Mouse (Mus musculus) cerebellum, postnatal 14 days (tissue): ENCODE measurements around the gene Coq10a.
"Not testable (repeated sequence)": the region's sequence is repeated elsewhere in the genome, so short reads cannot be mapped to it uniquely, and the experiment has no call there.

Experiments used
- DNase-seq, 2 experiments: peaks; one replicate each; pipeline ENCODE4 v3.0.0; 2021; ENCODE audit warnings: mixed read lengths in 2 of 2

Gene Coq10a

GRCm38 (mm10) chr10:128340257-128340656 is 28.5 kb downstream of the Coq10a start:
- DNase-seq: no peak

- DNase-seq: no peak
These were observed 29.8 kb downstream of the Coq10a start for GRCm38 (mm10) chr10:128338948-128339347.

DNA sequence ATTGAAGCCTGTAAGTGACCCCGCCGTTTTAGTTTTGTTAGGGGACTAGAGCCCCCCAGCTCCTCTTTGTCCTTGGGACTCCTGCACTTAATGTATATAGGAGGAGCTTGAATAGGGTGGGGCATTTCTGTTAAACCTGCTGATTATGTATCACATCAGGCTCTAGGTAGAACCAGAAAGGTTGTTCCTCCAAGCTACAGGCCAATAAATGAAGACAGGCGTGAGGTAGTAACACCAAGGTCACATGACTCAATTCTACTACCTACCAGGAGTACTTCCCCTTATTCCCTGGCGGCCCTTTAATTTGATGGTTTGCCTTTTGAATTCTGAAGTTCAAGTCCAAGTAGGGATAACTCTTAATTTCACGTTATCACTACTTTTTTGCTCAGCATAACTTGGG is 30.4 kb downstream of the Coq10a start:
- DNase-seq: no peak

- DNase-seq: peak; percentile 98 to 99
These were observed 31.3 kb downstream of the Coq10a start, which contains the start of gene Cs for GRCm38 (mm10) chr10:128337306-128338181. Gene Cs (plus strand): TSS chr10:128337734.

GRCm38 (mm10) chr10:128336597-128336996 is 32.2 kb downstream of the Coq10a start:
- DNase-seq: no peak

DNA sequence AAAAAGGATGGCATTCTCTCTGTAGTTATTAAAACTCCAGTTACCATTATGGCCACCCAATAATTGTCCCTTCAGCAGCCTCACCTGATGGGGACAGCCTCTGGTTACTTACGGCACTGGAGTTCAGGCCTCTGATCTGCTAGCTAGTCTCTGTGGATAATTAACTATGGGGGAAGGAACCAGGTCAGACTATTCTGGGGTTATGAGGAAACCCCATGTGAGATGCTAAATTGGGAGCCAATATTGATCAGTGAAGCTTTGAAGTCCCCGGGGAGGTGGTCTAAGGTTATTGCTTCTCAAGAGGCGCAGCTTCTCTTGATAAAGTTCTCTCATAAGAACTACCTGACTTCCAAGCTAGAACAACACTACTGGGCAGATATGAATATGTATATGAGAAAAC is 32.6 kb downstream of the Coq10a start:
- DNase-seq: no peak

DNA sequence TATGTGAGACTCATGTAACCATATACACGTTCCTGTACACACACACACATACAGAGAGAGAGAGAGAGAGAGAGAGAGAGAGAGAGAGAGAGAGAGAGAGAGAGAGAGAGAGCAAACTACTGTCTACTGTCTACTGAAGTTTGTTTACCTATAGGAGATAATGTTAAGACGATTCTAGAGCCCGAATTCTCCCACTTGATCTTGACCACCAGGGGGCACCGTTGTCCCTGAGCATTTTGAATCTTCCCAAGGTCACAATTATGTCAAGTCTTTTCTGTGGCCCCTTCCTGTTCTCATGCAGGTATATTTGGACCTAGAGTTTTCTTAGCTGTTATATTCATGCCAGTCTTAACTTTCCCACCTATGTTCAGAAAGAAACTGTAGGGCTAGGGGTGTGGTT is 33.2 kb downstream of the Coq10a start:
- DNase-seq: peak; percentile 86 to 89

GRCm38 (mm10) chr10:128332358-128333249 is 36.2 kb downstream of the Coq10a start:
- DNase-seq: not testable (repeated sequence)

- DNase-seq: no peak
These were observed 41.2 kb downstream of the Coq10a start for GRCm38 (mm10) chr10:128327610-128328009.

- no peak for DNase-seq
These were observed 42.0 kb downstream of the Coq10a start for GRCm38 (mm10) chr10:128326825-128327224.

- no peak for DNase-seq
These were observed 45.3 kb downstream of the Coq10a start for GRCm38 (mm10) chr10:128323516-128323915.

DNA sequence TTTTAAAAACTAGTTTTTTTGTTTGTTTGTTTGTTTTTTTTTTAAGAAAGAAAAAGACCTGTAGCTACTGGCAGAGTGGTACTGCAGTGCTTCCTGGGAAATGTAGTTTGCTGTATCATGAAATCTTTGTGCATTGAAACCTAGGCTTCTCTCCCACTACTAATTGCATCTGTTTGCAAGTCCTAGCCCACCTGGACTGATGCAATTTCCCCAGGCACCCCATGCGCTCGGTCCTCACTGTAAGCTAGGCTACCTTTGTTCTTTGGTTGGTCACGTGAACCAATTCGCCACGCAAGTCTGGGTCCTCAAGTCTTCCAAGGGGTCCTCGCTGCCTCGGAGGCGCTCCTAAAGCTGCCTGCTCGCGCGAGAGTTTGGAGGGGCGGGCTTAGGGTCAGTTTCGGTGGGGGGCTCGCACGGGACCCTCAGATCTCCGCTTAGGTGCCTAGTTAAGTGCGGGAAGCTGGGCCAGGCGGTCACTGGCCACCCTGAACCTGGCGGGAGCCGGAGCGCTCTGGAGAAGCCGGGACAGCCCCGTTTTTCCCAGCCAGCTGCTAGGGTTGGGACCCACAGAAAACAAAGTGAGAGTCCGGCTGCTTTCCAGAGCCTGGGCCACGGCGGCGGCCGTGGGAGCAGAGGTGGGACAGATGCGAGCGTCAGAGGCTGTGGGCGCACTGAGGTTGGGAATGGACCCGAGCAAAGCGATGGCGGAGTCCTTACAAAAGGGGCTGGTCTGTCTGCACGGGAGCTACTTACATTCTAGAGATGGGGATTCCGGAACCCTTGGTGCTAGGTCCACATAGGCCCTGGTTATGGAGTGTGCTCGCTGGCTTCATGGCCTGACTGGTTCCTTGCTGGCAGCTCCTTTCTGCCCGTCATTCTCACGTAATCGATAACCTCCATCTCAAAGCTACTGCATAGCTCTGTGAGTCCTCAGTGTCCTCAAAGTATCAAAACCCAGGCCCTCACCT is 46.4 kb downstream of the Coq10a start, which contains the start of gene Cnpy2:
Cnpy2 (plus strand) TSS at position 319 of the 968 bp plus-strand sequence.
- DNase-seq: peak; percentile 87 to 88

DNA sequence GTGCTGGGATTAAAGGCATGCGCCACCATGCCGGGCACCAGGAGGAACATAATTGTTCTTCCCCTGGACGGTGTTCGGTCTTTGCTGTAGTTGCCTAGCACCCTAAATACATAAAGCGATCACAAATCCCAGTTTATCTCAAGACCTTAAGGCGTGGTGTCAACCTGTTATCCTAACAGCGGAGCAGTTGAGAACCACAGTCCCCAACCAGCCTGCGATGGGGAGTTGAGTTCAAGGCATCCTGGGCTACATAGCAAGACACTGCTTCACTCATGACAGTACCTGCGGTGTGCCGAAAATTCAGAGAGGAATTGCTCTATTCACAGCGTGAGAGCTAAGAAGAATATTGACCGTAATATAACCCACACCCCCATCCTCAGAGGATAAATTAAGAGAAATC is 47.2 kb downstream of the Coq10a start:
- DNase-seq: no peak

DNA sequence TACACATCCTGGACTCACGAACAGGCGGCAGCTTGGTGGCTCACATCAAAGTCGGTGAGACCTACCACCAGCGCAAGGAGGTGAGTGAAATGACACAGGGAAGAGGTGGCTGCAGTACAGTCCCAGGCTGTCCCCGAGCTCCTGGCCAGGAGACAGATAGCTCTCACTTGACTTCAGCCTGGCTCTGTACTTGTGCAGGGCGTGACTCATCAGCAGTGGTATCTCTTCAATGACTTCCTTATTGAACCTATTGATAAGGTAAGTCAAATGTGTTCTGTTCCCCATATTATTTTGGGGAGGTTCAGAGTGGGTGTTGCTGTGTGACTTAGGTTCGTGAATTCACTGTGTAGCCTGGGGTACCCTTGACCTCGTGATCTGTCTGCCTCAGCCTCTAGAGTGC is 53.2 kb downstream of the Coq10a start:
- DNase-seq: no peak
